Mouse (Mus musculus) lung, adult 2 months (tissue): ENCODE data around the gene Dtx3l.

Source experiments
- CTCF ChIP-seq: fragments of 200-500 bp; IDR thresholded peaks from 2 replicates; pipeline ENCODE4 v1.5.1; 2011; ENCODE audit warnings: mild to moderate bottlenecking, low read length, control low read depth; ENCODE audit not compliant: insufficient read depth
- POLR2A ChIP-seq: fragments of 200-500 bp; IDR thresholded peaks from 2 replicates; pipeline ENCODE4 v1.6.1; 2011; ENCODE audit warnings: low read depth, mild to moderate bottlenecking, control low read depth, low read length, borderline replicate concordance; ENCODE audit errors: extremely low read depth

DNA sequence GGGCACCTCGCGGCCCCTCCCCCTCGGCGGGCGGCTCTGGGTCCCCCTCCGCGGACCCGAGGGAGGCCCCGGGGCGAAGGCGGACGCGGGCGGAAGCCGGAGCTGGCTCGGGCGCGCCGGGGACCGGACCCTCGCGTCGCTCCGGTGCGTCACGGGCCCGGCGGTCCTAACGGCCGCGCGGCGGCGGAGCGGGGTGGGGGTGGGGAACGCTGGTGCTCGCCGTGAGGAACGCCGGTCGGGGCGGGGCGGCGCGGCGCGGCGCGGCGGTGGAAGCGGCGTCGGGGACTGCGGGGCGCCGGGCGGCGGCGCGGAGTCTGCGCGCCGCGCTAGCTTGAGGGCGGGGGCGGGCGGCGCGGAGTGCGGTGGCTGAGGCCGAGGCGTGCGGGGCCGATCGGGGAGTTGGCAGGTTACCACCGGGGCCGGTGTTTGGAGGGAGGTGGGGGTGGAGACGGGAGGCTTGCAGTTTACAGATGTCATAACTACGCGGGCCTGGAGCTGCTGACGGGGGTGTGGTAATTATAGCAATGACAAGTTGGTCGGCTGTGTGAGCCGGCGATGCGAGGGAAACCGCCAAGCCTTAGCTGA, 44.7 kb upstream of the Dtx3l start:
- TF ChIP-seq CTCF (no peak), POLR2A (no peak)
